Mouse (Mus musculus) olfactory bulb, adult 2 months (tissue): ENCODE results near the gene Ak1. TPM values are rescaled to one million over a fixed set of nuclear protein-coding genes. Genes with fewer than 3 reads are reported as not detected.

Experiments
- H3K27ac ChIP-seq: fragments of 200-500 bp; 2 replicates; pipeline ENCODE4 v1.5.1; 2012; ENCODE audit warnings: low read depth, low read length; ENCODE audit not compliant: insufficient read depth
- H3K4me1 ChIP-seq: fragments of 200-500 bp; 2 replicates; pipeline ENCODE4 v1.6.1; 2012; ENCODE audit warnings: low read length; ENCODE audit not compliant: control insufficient read depth, insufficient read depth
- H3K4me3 ChIP-seq: fragments of 200-500 bp; 2 replicates; pipeline ENCODE4 v1.5.1; 2012; ENCODE audit warnings: mild to moderate bottlenecking, low read depth, low read length, moderate library complexity; ENCODE audit not compliant: insufficient read depth
- CTCF ChIP-seq: fragments of 200-500 bp; IDR thresholded peaks from 2 replicates; pipeline ENCODE4 v1.5.1; 2012; ENCODE audit warnings: low read depth, mild to moderate bottlenecking, low read length, moderate library complexity; ENCODE audit not compliant: insufficient read depth
- POLR2A ChIP-seq: fragments of 200-500 bp; IDR thresholded peaks from 2 replicates; pipeline ENCODE4 v1.6.1; 2012; ENCODE audit warnings: mild to moderate bottlenecking, low read depth, low read length, moderate library complexity; ENCODE audit not compliant: insufficient read depth
- WGBS: fragments of 180-500 bp; shearing (Covaris S2); methylation state at CpG from one replicate; pipeline ENCODE4 v1.1.7; 2018; 5-methylcytosine and 5-hydroxymethylcytosine counted together
- polyA plus RNA-seq: library from polyadenylated mRNA; stranded (reverse); fragments of >200 nt; gene quantifications from 2 replicates; pipeline ENCODE4 v1.2.4, GENCODE M21; 2012; ENCODE audit warnings: low replicate concordance; ENCODE audit not compliant: missing spikeins, insufficient read depth, insufficient read length

Ak1 gene
- polyA plus RNA-seq, 1 experiment, result not detected

- 14% methylated on average over 37 of the region's 37 CpGs for WGBS
- H3K4me3 ChIP-seq, result peak overlapping the region; percentile 29
- no peak overlapping the region for H3K27ac ChIP-seq
- peaks cover 13% of the 10 kb centered on the region for H3K4me1 ChIP-seq
- TF ChIP-seq CTCF (peak; percentile 55), POLR2A (no peak)
These were observed 38.4 kb upstream of the Ak1 start for GRCm38 (mm10) chr2:32582830-32583799.

GRCm38 (mm10) chr2:32585149-32585714 is 36.3 kb upstream of the Ak1 start:
- no peak overlapping the region for H3K27ac ChIP-seq
- no peak overlapping the region for H3K4me3 ChIP-seq
- peaks cover 27% of the 10 kb centered on the region for H3K4me1 ChIP-seq
- no peak for TF ChIP-seq CTCF
- TF ChIP-seq POLR2A, result no peak
- WGBS, result 83% methylated on average over 7 of the region's 7 CpGs

GRCm38 (mm10) chr2:32586871-32587351 is 34.6 kb upstream of the Ak1 start, which contains the start of gene St6galnac4:
St6galnac4 (plus strand) TSS chr2:32587095.
- H3K4me3 ChIP-seq, result peak within 1 kb of the TSS; percentile 53
- under 1% methylated on average over 38 of the region's 38 CpGs for WGBS
- H3K27ac ChIP-seq, result peak within 1 kb of the TSS; percentile 7; the same call in 1 of the 2 replicates
- peaks cover 32% of the 10 kb centered on the region for H3K4me1 ChIP-seq
- TF ChIP-seq CTCF (no peak), POLR2A (peak; percentile 63)

GRCm38 (mm10) chr2:32587731-32588321 is 33.7 kb upstream of the Ak1 start:
- TF ChIP-seq CTCF (no peak), POLR2A (no peak)
- Histone ChIP-seq H3K4me1 (peaks cover 30% of the 10 kb centered on the region), H3K4me3 (peak overlapping the region; percentile 53), H3K27ac (no peak overlapping the region)
- WGBS, result 34% methylated on average over 9 of the region's 9 CpGs

GRCm38 (mm10) chr2:32589213-32589795 is 32.3 kb upstream of the Ak1 start:
- no peak for TF ChIP-seq CTCF
- no peak for TF ChIP-seq POLR2A
- 41% methylated on average over 11 of the region's 11 CpGs for WGBS
- peaks cover 25% of the 10 kb centered on the region for H3K4me1 ChIP-seq
- 0 out of 2 replicates have a peak overlapping the region, but pooled peaks have one; percentile 3 for H3K4me3 ChIP-seq
- H3K27ac ChIP-seq, result no peak overlapping the region

GRCm38 (mm10) chr2:32590224-32590623 is 31.3 kb upstream of the Ak1 start:
- Histone ChIP-seq H3K4me1 (peaks cover 25% of the 10 kb centered on the region), H3K27ac (no peak overlapping the region), H3K4me3 (no peak overlapping the region)
- WGBS, result 77% methylated on average over 10 of the region's 10 CpGs
- TF ChIP-seq CTCF, result no peak
- TF ChIP-seq POLR2A, result no peak

GRCm38 (mm10) chr2:32591249-32591648 is 30.3 kb upstream of the Ak1 start:
- 88% methylated on average over 6 of the region's 6 CpGs for WGBS
- TF ChIP-seq POLR2A (no peak), CTCF (no peak)
- H3K4me3 ChIP-seq, result no peak overlapping the region

GRCm38 (mm10) chr2:32596725-32597124 is 24.8 kb upstream of the Ak1 start:
- Histone ChIP-seq H3K4me1 (no peaks in the 10 kb centered on the region), H3K27ac (no peak overlapping the region), H3K4me3 (no peak overlapping the region)
- 88% methylated on average over 13 of the region's 13 CpGs for WGBS
- TF ChIP-seq POLR2A (no peak), CTCF (no peak)

More at GRCm38 (mm10) chr2:32591249-32591648, 30.3 kb upstream of the Ak1 start:
- peaks cover 25% of the 10 kb centered on the region for H3K4me1 ChIP-seq
- no peak overlapping the region for H3K27ac ChIP-seq
